Mouse (Mus musculus) midbrain, postnatal 0 days (tissue): Measurements from ENCODE around the gene Birc6. TPM values are rescaled to one million over a fixed set of nuclear protein-coding genes. Genes with fewer than 3 reads are reported as not detected.

Source experiments
- ATAC-seq: fragments of 200-750 bp; cut with Nextera tagmentation; 2 replicates; pipeline ENCODE4 v1.8.0; 2017; ENCODE audit warnings: moderate number of reproducible peaks, mild to moderate bottlenecking, moderate TSS enrichment, moderate library complexity; ENCODE audit not compliant: low FRiP score
- DNase-seq: peaks from one replicate; pipeline ENCODE4 v3.0.0-alpha.2; 2015; ENCODE audit warnings: low spot score
- H3K27ac ChIP-seq: fragments of 300-500 bp; sonication (generic); 2 replicates; pipeline ENCODE4 v1.5.1; 2014; ENCODE audit warnings: low read depth, mild to moderate bottlenecking, low read length, mixed read lengths
- H3K27me3 ChIP-seq: fragments of 300-500 bp; sonication (generic); 2 replicates; pipeline ENCODE4 v1.6.1; 2014; ENCODE audit warnings: low read length, control low read depth, mixed read lengths; ENCODE audit not compliant: insufficient read depth
- H3K36me3 ChIP-seq: fragments of 300-500 bp; sonication (generic); 2 replicates; pipeline ENCODE4 v1.6.1; 2014; ENCODE audit warnings: low read length, control low read depth, mixed read lengths; ENCODE audit not compliant: insufficient read depth
- H3K4me1 ChIP-seq: fragments of 300-500 bp; sonication (generic); 2 replicates; pipeline ENCODE4 v1.6.1; 2014; ENCODE audit warnings: mild to moderate bottlenecking, control low read depth, antibody characterized with exemption, low read length, mixed read lengths; ENCODE audit not compliant: insufficient read depth
- H3K4me2 ChIP-seq: fragments of 300-500 bp; sonication (generic); 2 replicates; pipeline ENCODE4 v1.6.1; 2014; ENCODE audit warnings: low read depth, mild to moderate bottlenecking, low read length, mixed read lengths; ENCODE audit not compliant: poor library complexity, severe bottlenecking
- H3K4me3 ChIP-seq: fragments of 300-500 bp; sonication (generic); 2 replicates; pipeline ENCODE4 v1.5.1; 2014; ENCODE audit warnings: low read depth, mild to moderate bottlenecking, low read length, moderate library complexity
- H3K9ac ChIP-seq: fragments of 300-500 bp; sonication (generic); replicated peaks from 2 replicates; pipeline ENCODE4 v1.6.1; 2014; ENCODE audit warnings: mild to moderate bottlenecking, low read length, moderate library complexity, mixed read lengths; ENCODE audit not compliant: poor library complexity, severe bottlenecking
- H3K9me3 ChIP-seq: fragments of 300-500 bp; sonication (generic); 2 replicates; pipeline ENCODE4 v1.6.1; 2016; ENCODE audit warnings: low read length, control low read depth
- CTCF ChIP-seq: IDR thresholded peaks from 2 replicates; pipeline ENCODE4 v1.5.1; 2016; ENCODE audit warnings: antibody characterized with exemption, mild to moderate bottlenecking
- WGBS: fragments of 180-500 bp; shearing (Covaris S2); extraction: QIAGEN DNeasy Blood & Tissue Kit; methylation state at CpG from one replicate; pipeline ENCODE4 v1.1.7; 2014; 5-methylcytosine and 5-hydroxymethylcytosine counted together
- polyA plus RNA-seq: library from polyadenylated mRNA; unstranded; fragments of >200 nt; fragmentation: Nextera tagmentation; extraction: Ambion mirVana; gene quantifications from 2 replicates; pipeline ENCODE4 v1.2.1, GENCODE M21; 2015
- total RNA-seq: library from RNA; depleted of rRNA; stranded (reverse); fragments of >200 nt; gene quantifications from 2 replicates; pipeline ENCODE4 v1.2.3, GENCODE M21; 2014

The Birc6 gene
- total and polyA plus RNA-seq, 2 experiments from 2014 or later: 120 to 136 TPM

- H3K36me3 ChIP-seq: peaks cover 8% of the 10 kb centered on the region; the same call in 1 of the 2 replicates
- WGBS: 88% methylated on average over 2 of the region's 2 CpGs
Observed at GRCm38 (mm10) chr17:74599396-74599795, 71.3 kb downstream of the Birc6 start.

GRCm38 (mm10) chr17:74601201-74601600 lies 73.1 kb downstream of the Birc6 start:
- Histone ChIP-seq H3K9ac (no peak overlapping the region), H3K27me3 (no peaks in the 10 kb centered on the region), H3K4me2 (no peak overlapping the region), H3K4me3 (no peak overlapping the region), H3K4me1 (no peaks in the 10 kb centered on the region), H3K9me3 (no peaks in the 10 kb centered on the region), H3K27ac (no peak overlapping the region), H3K36me3 (peaks cover 14% of the 10 kb centered on the region; the same call in 1 of the 2 replicates)
- ATAC-seq: no peak
- no peak for TF ChIP-seq CTCF
- WGBS: 84% methylated on average over 1 of the region's 1 CpGs
- DNase-seq: no peak

More at GRCm38 (mm10) chr17:74599396-74599795, 71.3 kb downstream of the Birc6 start:
- Histone ChIP-seq H3K9me3 (no peaks in the 10 kb centered on the region), H3K27me3 (no peaks in the 10 kb centered on the region), H3K4me3 (no peak overlapping the region), H3K9ac (no peak overlapping the region), H3K4me2 (no peak overlapping the region), H3K27ac (no peak overlapping the region), H3K4me1 (no peaks in the 10 kb centered on the region)
- no peak for DNase-seq
- no peak for ATAC-seq
- TF ChIP-seq CTCF: no peak

GRCm38 (mm10) chr17:74630798-74631197 lies 102.7 kb downstream of the Birc6 start:
- WGBS: 92% methylated on average over 3 of the region's 3 CpGs

GRCm38 (mm10) chr17:74642445-74642844 lies 114.3 kb downstream of the Birc6 start:
- H3K4me3 ChIP-seq: no peak overlapping the region
- H3K9ac ChIP-seq: no peak overlapping the region
- no peaks in the 10 kb centered on the region for H3K27me3 ChIP-seq
- TF ChIP-seq CTCF: no peak
- H3K4me1 ChIP-seq: no peaks in the 10 kb centered on the region
- peaks cover 26% of the 10 kb centered on the region for H3K36me3 ChIP-seq
- no peak overlapping the region for H3K27ac ChIP-seq
- H3K9me3 ChIP-seq: no peaks in the 10 kb centered on the region
- no peak overlapping the region for H3K4me2 ChIP-seq
- ATAC-seq: no peak
- no peak for DNase-seq

More at GRCm38 (mm10) chr17:74630798-74631197, 102.7 kb downstream of the Birc6 start:
- Histone ChIP-seq H3K27me3 (no peaks in the 10 kb centered on the region), H3K9ac (no peak overlapping the region), H3K4me1 (no peaks in the 10 kb centered on the region), H3K4me2 (no peak overlapping the region), H3K9me3 (no peaks in the 10 kb centered on the region), H3K4me3 (no peak overlapping the region), H3K36me3 (peaks cover 34% of the 10 kb centered on the region), H3K27ac (no peak overlapping the region)
- no peak for DNase-seq
- no peak for TF ChIP-seq CTCF
- no peak for ATAC-seq

GRCm38 (mm10) chr17:74658362-74658761 lies 130.3 kb downstream of the Birc6 start:
- Histone ChIP-seq H3K9me3 (no peaks in the 10 kb centered on the region), H3K4me1 (no peaks in the 10 kb centered on the region), H3K36me3 (peaks cover 43% of the 10 kb centered on the region), H3K27me3 (no peaks in the 10 kb centered on the region), H3K4me2 (no peak overlapping the region), H3K4me3 (no peak overlapping the region), H3K9ac (no peak overlapping the region), H3K27ac (no peak overlapping the region)
- 97% methylated on average over 3 of the region's 3 CpGs for WGBS
- no peak for TF ChIP-seq CTCF
- ATAC-seq (no peak), DNase-seq (no peak)

- H3K4me1 ChIP-seq: no peaks in the 10 kb centered on the region
- no peak overlapping the region for H3K4me2 ChIP-seq
- no peak for DNase-seq
- TF ChIP-seq CTCF: no peak
- no peaks in the 10 kb centered on the region for H3K27me3 ChIP-seq
- no peak overlapping the region for H3K27ac ChIP-seq
- WGBS: 80% methylated on average over 1 of the region's 1 CpGs
- no peak for ATAC-seq
- peaks cover 32% of the 10 kb centered on the region for H3K36me3 ChIP-seq
- H3K9me3 ChIP-seq: no peaks in the 10 kb centered on the region
- no peak overlapping the region for H3K9ac ChIP-seq
- H3K4me3 ChIP-seq: no peak overlapping the region
Observed at GRCm38 (mm10) chr17:74668010-74668409, 139.9 kb downstream of the Birc6 start.
